Mouse (Mus musculus) embryonic facial prominence, embryonic 10.5 days (tissue): ENCODE results near the gene Col24a1. TPM values are rescaled to one million over a fixed set of nuclear protein-coding genes. Genes with fewer than 3 reads are reported as not detected.
"Not testable (repeated sequence)": the region's sequence is repeated elsewhere in the genome, so short reads cannot be mapped to it uniquely, and the experiment has no call there.

ENCODE experiments used
- DNase-seq: peaks from one replicate; pipeline ENCODE4 v3.0.0-alpha.2; 2017; ENCODE audit warnings: low spot score
- H3K27ac ChIP-seq: fragments of 300-500 bp; sonication (generic); replicated peaks from 2 replicates; pipeline ENCODE4 v1.5.1; 2016; ENCODE audit warnings: mild to moderate bottlenecking
- H3K27me3 ChIP-seq: fragments of 300-500 bp; sonication (generic); replicated peaks from 2 replicates; pipeline ENCODE4 v1.6.1; 2016; ENCODE audit warnings: low read depth, mild to moderate bottlenecking; ENCODE audit not compliant: poor library complexity, severe bottlenecking
- H3K36me3 ChIP-seq: fragments of 300-500 bp; sonication (generic); replicated peaks from 2 replicates; pipeline ENCODE4 v1.6.1; 2016; ENCODE audit warnings: mild to moderate bottlenecking, moderate library complexity
- H3K4me1 ChIP-seq: fragments of 300-500 bp; sonication (generic); 2 replicates; pipeline ENCODE4 v1.6.1; 2016
- H3K4me3 ChIP-seq: fragments of 300-500 bp; sonication (generic); 2 replicates; pipeline ENCODE4 v1.5.1; 2016; ENCODE audit warnings: mild to moderate bottlenecking, moderate library complexity
- H3K9me3 ChIP-seq: fragments of 300-500 bp; sonication (generic); 2 replicates; pipeline ENCODE4 v1.6.1; 2016; ENCODE audit warnings: mild to moderate bottlenecking
- WGBS: fragments of 180-500 bp; shearing (Covaris S2); methylation state at CpG from one replicate; pipeline ENCODE4 v1.1.7; 2016; 5-methylcytosine and 5-hydroxymethylcytosine counted together
- polyA plus RNA-seq: library from polyadenylated mRNA; unstranded; fragments of >200 nt; fragmentation: Nextera tagmentation; extraction: Ambion mirVana; gene quantifications from 2 replicates; pipeline ENCODE4 v1.2.1, GENCODE M21; 2016

Col24a1 gene
- polyA plus RNA-seq, 1 experiment from 2014 or later: 1.1 TPM

GRCm38 (mm10) chr3:145420421-145420820 lies 128.1 kb downstream of the Col24a1 start:
- Histone ChIP-seq H3K9me3 (no peaks in the 10 kb centered on the region), H3K27ac (no peak overlapping the region), H3K4me3 (no peak overlapping the region), H3K27me3 (no peaks in the 10 kb centered on the region), H3K36me3 (no peaks in the 10 kb centered on the region), H3K4me1 (no peaks in the 10 kb centered on the region)
- 85% methylated on average over 2 of the region's 2 CpGs for WGBS
- DNase-seq: no peak

DNA sequence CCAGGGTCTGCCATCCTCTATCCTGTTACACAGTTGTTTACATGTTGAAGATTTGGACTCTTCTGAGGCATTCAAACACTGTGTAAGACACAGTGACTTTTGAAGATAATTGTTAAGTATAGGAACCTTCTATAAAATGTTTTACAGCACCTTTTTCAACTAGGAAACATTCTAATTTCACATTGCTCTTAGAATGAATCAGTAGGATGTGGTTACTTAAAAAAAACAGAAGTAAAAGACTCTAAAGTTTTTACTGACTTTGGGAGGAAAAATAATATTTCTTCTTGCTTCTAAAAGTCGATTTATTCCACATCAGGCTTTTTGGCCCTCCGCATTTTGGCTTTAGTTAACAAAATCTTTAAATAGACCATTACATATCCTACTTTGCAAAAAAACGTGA lies 129.8 kb downstream of the Col24a1 start:
- no peaks in the 10 kb centered on the region for H3K9me3 ChIP-seq
- H3K4me1 ChIP-seq: no peaks in the 10 kb centered on the region
- H3K36me3 ChIP-seq: no peaks in the 10 kb centered on the region
- no peak for DNase-seq
- H3K27me3 ChIP-seq: no peaks in the 10 kb centered on the region
- H3K4me3 ChIP-seq: no peak overlapping the region
- 92% methylated on average over 3 of the region's 3 CpGs for WGBS
- no peak overlapping the region for H3K27ac ChIP-seq

- no peak for DNase-seq
- Histone ChIP-seq H3K36me3 (no peaks in the 10 kb centered on the region), H3K27me3 (no peaks in the 10 kb centered on the region), H3K4me1 (no peaks in the 10 kb centered on the region), H3K27ac (no peak overlapping the region), H3K4me3 (no peak overlapping the region), H3K9me3 (no peaks in the 10 kb centered on the region)
- 84% methylated on average over 7 of the region's 7 CpGs for WGBS
Observed at GRCm38 (mm10) chr3:145438352-145438751, 146.1 kb downstream of the Col24a1 start.

GRCm38 (mm10) chr3:145439086-145439485 lies 146.8 kb downstream of the Col24a1 start:
- no peak overlapping the region for H3K4me3 ChIP-seq
- H3K36me3 ChIP-seq: no peaks in the 10 kb centered on the region
- no peaks in the 10 kb centered on the region for H3K4me1 ChIP-seq
- no peak overlapping the region for H3K27ac ChIP-seq
- no peaks in the 10 kb centered on the region for H3K27me3 ChIP-seq
- H3K9me3 ChIP-seq: no peaks in the 10 kb centered on the region
- DNase-seq: no peak
- 89% methylated on average over 7 of the region's 7 CpGs for WGBS

DNA sequence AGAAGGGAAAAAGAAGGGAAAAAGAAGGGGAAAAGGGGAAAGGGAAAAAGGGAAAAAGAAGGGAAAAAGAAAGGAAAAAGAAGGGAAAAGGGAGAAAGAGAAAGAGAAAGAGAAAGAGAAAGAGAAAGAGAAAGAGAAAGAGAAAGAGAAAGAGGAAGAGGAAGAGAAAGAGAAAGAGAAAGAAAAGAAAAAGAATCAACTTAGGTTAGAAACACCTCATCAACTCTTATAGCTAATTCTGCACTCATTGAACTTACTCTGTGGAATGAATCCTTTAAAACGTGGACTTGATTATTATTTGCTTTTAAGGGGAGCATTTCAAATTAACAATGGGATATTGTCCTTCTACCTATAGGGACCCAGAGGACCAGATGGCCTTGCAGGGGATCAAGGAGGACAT lies 148.7 kb downstream of the Col24a1 start:
- Histone ChIP-seq H3K4me1 (no peaks in the 10 kb centered on the region), H3K9me3 (no peaks in the 10 kb centered on the region)
- WGBS: 73% methylated on average over 1 of the region's 1 CpGs

DNA sequence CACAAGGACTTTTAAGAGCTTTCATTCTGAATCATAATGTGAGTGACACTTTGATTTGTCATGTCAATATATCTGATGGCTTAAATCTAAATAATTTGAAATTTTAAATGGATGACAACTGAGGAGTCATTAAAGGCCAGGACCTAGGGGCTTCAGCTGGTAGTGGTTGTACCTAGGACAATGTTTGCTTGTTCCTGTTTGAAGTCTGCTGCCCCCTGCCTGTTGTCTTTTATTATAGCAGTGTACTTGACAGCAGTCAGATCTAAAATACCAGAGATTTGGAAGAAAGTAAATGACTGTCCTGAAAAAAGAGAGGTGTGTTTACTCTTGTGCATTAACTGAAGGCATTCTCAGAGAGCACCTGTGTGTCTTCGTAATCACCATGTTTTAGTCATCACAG lies 150.0 kb downstream of the Col24a1 start:
- Histone ChIP-seq H3K4me3 (no peak overlapping the region), H3K27me3 (no peaks in the 10 kb centered on the region), H3K27ac (no peak overlapping the region), H3K9me3 (no peaks in the 10 kb centered on the region), H3K36me3 (no peaks in the 10 kb centered on the region), H3K4me1 (no peaks in the 10 kb centered on the region)
- 90% methylated on average over 1 of the region's 1 CpGs for WGBS
- peak; percentile 45 for DNase-seq

More for the DNA sequence above, 148.7 kb downstream of the Col24a1 start:
- DNase-seq: no peak
- Histone ChIP-seq H3K4me3 (no peak overlapping the region), H3K27ac (no peak overlapping the region), H3K36me3 (no peaks in the 10 kb centered on the region), H3K27me3 (no peaks in the 10 kb centered on the region)

DNA sequence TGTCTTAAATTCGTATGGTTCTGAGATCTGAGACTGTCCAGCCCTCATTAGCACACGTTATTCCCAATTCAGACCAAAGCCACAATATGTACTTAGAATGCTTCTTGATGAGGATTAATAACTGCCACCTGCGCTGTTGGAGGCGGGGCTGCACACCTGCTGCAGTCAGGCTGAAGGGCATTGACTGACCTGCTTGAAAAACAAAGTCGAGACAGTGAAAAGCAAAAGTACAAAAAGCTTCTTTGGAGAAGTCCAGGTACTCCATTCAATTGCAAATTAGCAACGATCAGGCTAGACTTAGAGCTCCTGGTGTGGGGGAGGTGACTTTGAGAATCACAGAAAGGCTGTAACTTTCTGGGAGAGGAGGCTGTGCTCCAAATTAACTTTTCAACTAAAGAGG lies 150.9 kb downstream of the Col24a1 start:
- WGBS: 55% methylated on average over 6 of the region's 6 CpGs

GRCm38 (mm10) chr3:145457039-145457438 lies 164.8 kb downstream of the Col24a1 start:
- Histone ChIP-seq H3K27me3 (no peaks in the 10 kb centered on the region), H3K36me3 (no peaks in the 10 kb centered on the region), H3K27ac (no peak overlapping the region), H3K9me3 (no peaks in the 10 kb centered on the region), H3K4me1 (peaks cover 4% of the 10 kb centered on the region; the same call in 1 of the 2 replicates), H3K4me3 (no peak overlapping the region)
- no peak for DNase-seq
- 70% methylated on average over 5 of the region's 5 CpGs for WGBS

More for the DNA sequence above, 150.9 kb downstream of the Col24a1 start:
- H3K27ac ChIP-seq, H3K36me3 ChIP-seq, DNase-seq, H3K27me3 ChIP-seq, H3K4me3 ChIP-seq, H3K9me3 ChIP-seq, H3K4me1 ChIP-seq: not testable (repeated sequence)

DNA sequence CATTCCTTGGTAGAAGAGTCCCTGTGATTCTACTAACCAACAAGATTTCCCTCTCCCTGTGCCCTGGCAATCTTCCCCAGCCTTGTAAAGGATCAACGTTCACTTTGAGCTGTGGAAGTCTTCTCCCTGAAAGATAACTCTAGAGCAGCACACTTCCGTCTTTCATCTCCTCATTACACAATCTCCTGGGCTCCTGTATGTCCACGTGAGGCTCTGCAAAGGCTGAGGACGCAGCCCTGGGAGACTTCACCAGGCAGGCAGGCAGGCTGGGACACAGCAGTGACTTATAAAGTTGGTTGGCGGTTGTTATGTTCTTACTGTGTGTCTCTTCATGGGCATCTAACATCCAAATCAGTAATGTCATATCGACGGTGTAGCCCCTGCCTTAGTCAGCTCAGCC lies 170.1 kb downstream of the Col24a1 start:
- 76% methylated on average over 7 of the region's 7 CpGs for WGBS
- no peak overlapping the region for H3K4me3 ChIP-seq

DNA sequence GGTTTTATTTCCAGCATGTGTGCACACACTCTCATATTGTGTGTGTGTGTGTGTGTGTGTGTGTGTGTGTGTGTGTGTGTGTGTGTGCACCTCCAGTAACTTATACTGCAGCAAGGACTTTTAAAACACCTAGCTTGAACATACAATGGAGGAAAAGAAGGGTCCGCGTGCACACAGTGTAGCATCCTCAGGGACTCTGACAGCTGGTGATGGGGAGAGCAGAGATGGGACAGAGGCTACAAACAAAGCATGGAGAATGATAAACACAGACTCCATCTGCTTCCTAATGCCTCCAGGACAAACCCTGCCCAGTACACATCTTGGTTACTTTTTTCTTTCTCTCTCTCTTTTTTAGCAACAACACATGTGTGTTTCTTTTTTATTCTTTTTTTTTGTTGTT lies 171.5 kb downstream of the Col24a1 start:
- Histone ChIP-seq H3K9me3 (no peaks in the 10 kb centered on the region), H3K27me3 (no peaks in the 10 kb centered on the region), H3K4me1 (no peaks in the 10 kb centered on the region), H3K4me3 (no peak overlapping the region), H3K27ac (no peak overlapping the region), H3K36me3 (no peaks in the 10 kb centered on the region)
- WGBS: 84% methylated on average over 2 of the region's 2 CpGs
- DNase-seq: no peak

More for the DNA sequence above, 170.1 kb downstream of the Col24a1 start:
- Histone ChIP-seq H3K4me1 (no peaks in the 10 kb centered on the region), H3K27me3 (no peaks in the 10 kb centered on the region), H3K9me3 (no peaks in the 10 kb centered on the region), H3K36me3 (no peaks in the 10 kb centered on the region), H3K27ac (no peak overlapping the region)
- no peak for DNase-seq

DNA sequence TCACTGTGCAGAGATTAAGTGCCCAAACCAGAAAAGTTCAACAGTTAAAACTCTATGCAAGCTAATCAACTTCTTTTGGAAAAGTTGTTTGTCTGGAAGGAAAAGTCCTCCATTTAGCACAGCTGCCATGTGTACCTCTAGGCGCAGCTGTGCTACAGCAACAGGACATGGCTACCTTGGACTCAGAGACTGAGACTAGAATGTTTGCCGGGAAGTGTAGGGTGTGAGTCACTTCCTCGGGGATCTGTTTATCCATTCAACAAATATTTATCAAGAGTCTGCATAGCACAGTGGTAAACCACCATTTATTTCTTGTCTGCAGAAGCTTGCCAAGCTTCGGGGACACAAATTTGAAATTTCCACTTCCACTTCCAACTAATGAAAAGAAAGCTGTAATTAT lies 178.8 kb downstream of the Col24a1 start:
- WGBS: 72% methylated on average over 4 of the region's 4 CpGs
- Histone ChIP-seq H3K27me3 (no peaks in the 10 kb centered on the region), H3K36me3 (no peaks in the 10 kb centered on the region), H3K27ac (no peak overlapping the region), H3K4me1 (no peaks in the 10 kb centered on the region), H3K4me3 (no peak overlapping the region), H3K9me3 (no peaks in the 10 kb centered on the region)
- no peak for DNase-seq

- H3K36me3 ChIP-seq: no peaks in the 10 kb centered on the region
- no peaks in the 10 kb centered on the region for H3K9me3 ChIP-seq
- WGBS: 71% methylated on average over 7 of the region's 7 CpGs
- H3K27me3 ChIP-seq: no peaks in the 10 kb centered on the region
- H3K4me3 ChIP-seq: no peak overlapping the region
- H3K27ac ChIP-seq: no peak overlapping the region
- H3K4me1 ChIP-seq: no peaks in the 10 kb centered on the region
- no peak for DNase-seq
Observed at GRCm38 (mm10) chr3:145474163-145474562, 181.9 kb downstream of the Col24a1 start.

DNA sequence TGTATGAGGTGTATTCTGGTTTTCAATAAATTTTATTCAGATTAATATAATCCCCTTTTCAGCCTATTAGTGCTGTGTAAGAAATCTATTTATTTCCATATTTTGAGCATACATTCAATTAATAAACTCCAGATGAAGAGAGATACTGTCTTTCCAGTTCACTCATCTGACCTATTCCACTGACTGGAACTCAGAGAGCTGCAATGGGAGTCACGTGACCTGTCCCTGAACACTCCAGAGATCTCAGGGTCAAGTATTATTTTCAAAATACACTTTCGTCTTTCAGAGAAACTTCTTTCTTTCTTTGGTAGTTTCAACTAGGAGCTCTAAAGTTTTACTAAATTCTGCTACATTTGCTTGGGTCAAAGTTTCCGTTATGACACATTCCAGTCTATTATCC lies 184.4 kb downstream of the Col24a1 start:
- no peak overlapping the region for H3K4me3 ChIP-seq
- whole genome bisulfite sequencing: 80% methylated on average over 3 of the region's 3 CpGs
- H3K36me3 ChIP-seq: no peaks in the 10 kb centered on the region

GRCm38 (mm10) chr3:145477074-145477473 lies 184.8 kb downstream of the Col24a1 start:
- H3K36me3 ChIP-seq: no peaks in the 10 kb centered on the region
- no peaks in the 10 kb centered on the region for H3K27me3 ChIP-seq
- no peak for DNase-seq
- WGBS: 83% methylated on average over 11 of the region's 11 CpGs
- H3K4me3 ChIP-seq: no peak overlapping the region
- no peaks in the 10 kb centered on the region for H3K4me1 ChIP-seq
- H3K9me3 ChIP-seq: no peaks in the 10 kb centered on the region
- H3K27ac ChIP-seq: no peak overlapping the region

More for the DNA sequence above, 184.4 kb downstream of the Col24a1 start:
- H3K4me1 ChIP-seq: no peaks in the 10 kb centered on the region
- H3K27me3 ChIP-seq: no peaks in the 10 kb centered on the region
- no peak overlapping the region for H3K27ac ChIP-seq
- H3K9me3 ChIP-seq: no peaks in the 10 kb centered on the region
- no peak for DNase-seq
